Mouse (Mus musculus): ENCODE results near the gene Olfr1204. TPM values are rescaled to one million over a fixed set of nuclear protein-coding genes. Genes with fewer than 3 reads are reported as not detected.

Gene Olfr1204
- not detected for total RNA-seq (2023)

GRCm38 (mm10) chr2:88848992-88849391 lies at the start of gene Olfr1204:
TSS of gene Olfr1204 (plus strand) at chr2:88849292.

GRCm38 (mm10) chr2:88814196-88814595 lies 34.9 kb upstream of the Olfr1204 start, which contains the start of gene Olfr1202:
TSS of gene Olfr1202 (plus strand) at chr2:88814496.

GRCm38 (mm10) chr2:88829437-88829836 lies 19.7 kb upstream of the Olfr1204 start, which contains the start of gene Olfr1205:
TSS of gene Olfr1205 (plus strand) at chr2:88829737.

GRCm38 (mm10) chr2:88862931-88863330 lies 13.8 kb downstream of the Olfr1204 start, which contains the start of gene Olfr1206:
TSS of gene Olfr1206 (plus strand) at chr2:88863231.

GRCm38 (mm10) chr2:88902211-88902610 lies 53.1 kb downstream of the Olfr1204 start, which contains the start of gene Olfr1208:
TSS of gene Olfr1208 (minus strand) at chr2:88902311.

Other genes starting within 250 kb of the Olfr1204 start
- gene Olfr1191-ps1, start 208.8 kb upstream of the Olfr1204 start, total RNA-seq (2023): under 1 TPM; 0.04 to 0.18 TPM
- not detected for gene Olfr1192-ps1, start 200.8 kb upstream of the Olfr1204 start, total RNA-seq (2023)
- gene Olfr1193, start 173.7 kb upstream of the Olfr1204 start, total RNA-seq (2023): not detected
- not detected for gene Olfr1195, start 160.1 kb upstream of the Olfr1204 start, total RNA-seq (2023)
- not detected for gene Olfr1196, start 144.7 kb upstream of the Olfr1204 start, total RNA-seq (2023)
- not detected for gene Olfr1197, start 116.9 kb upstream of the Olfr1204 start, total RNA-seq (2023)
- gene Olfr1198, start 97.9 kb upstream of the Olfr1204 start, total RNA-seq (2023): not detected
- gene Olfr1199, start 88.8 kb upstream of the Olfr1204 start, total RNA-seq (2023): not detected
- gene Olfr1200, start 78.8 kb upstream of the Olfr1204 start, total RNA-seq (2023): not detected
- gene Olfr1201, start 56.3 kb upstream of the Olfr1204 start, total RNA-seq (2023): not detected
- not detected for gene Olfr1202, start 34.8 kb upstream of the Olfr1204 start, total RNA-seq (2023)
- not detected for gene Olfr1205, start 19.6 kb upstream of the Olfr1204 start, total RNA-seq (2023)
- gene Olfr1206, start 13.9 kb downstream of the Olfr1204 start, total RNA-seq (2023): not detected
- gene Olfr1208, start 53.0 kb downstream of the Olfr1204 start, total RNA-seq (2023): not detected
- not detected for gene Olfr1209, start 65.9 kb downstream of the Olfr1204 start, total RNA-seq (2023)
- gene Olfr1211, start 88.8 kb downstream of the Olfr1204 start, total RNA-seq (2023): not detected
- gene Olfr1212, start 104.7 kb downstream of the Olfr1204 start, total RNA-seq (2023): not detected
- not detected for gene Gm13762, start 131.0 kb downstream of the Olfr1204 start, total RNA-seq (2023)
- not detected for gene Olfr1214, start 143.4 kb downstream of the Olfr1204 start, total RNA-seq (2023)
- gene Olfr1215, start 157.7 kb downstream of the Olfr1204 start, total RNA-seq (2023): not detected
- not detected for gene Olfr1216, start 169.0 kb downstream of the Olfr1204 start, total RNA-seq (2023)
- gene Olfr1217, start 182.8 kb downstream of the Olfr1204 start, total RNA-seq (2023): not detected
- not detected for gene Olfr1218, start 211.9 kb downstream of the Olfr1204 start, total RNA-seq (2023)
- gene Olfr1219, start 234.2 kb downstream of the Olfr1204 start, total RNA-seq (2023): not detected

All from neutrophil, adult 83 days (primary cell).